Mouse (Mus musculus) limb, embryonic 15.5 days (tissue): ENCODE data around the gene Fam110a. TPM values are rescaled to one million over a fixed set of nuclear protein-coding genes. Genes with fewer than 3 reads are reported as not detected.

Source experiments
- ATAC-seq: fragments of 200-750 bp; cut with Nextera tagmentation; 2 replicates; pipeline ENCODE4 v1.8.0; 2017; ENCODE audit warnings: low read depth, moderate TSS enrichment; ENCODE audit not compliant: insufficient number of reproducible peaks, low FRiP score, low TSS enrichment
- H3K27ac ChIP-seq: fragments of 300-500 bp; sonication (generic); 2 replicates; pipeline ENCODE4 v1.5.1; 2015; ENCODE audit warnings: moderate library complexity, mild to moderate bottlenecking, inconsistent platforms
- H3K27me3 ChIP-seq: fragments of 300-500 bp; sonication (generic); 2 replicates; pipeline ENCODE4 v1.6.1; 2015; ENCODE audit warnings: inconsistent platforms
- H3K36me3 ChIP-seq: fragments of 300-500 bp; sonication (generic); 2 replicates; pipeline ENCODE4 v1.6.1; 2015; ENCODE audit warnings: inconsistent platforms
- H3K4me1 ChIP-seq: fragments of 300-500 bp; sonication (generic); 2 replicates; pipeline ENCODE4 v1.6.1; 2015; ENCODE audit warnings: inconsistent platforms
- H3K4me2 ChIP-seq: fragments of 300-500 bp; sonication (generic); 2 replicates; pipeline ENCODE4 v1.6.1; 2015; ENCODE audit warnings: mild to moderate bottlenecking, inconsistent platforms
- H3K4me3 ChIP-seq: fragments of 300-500 bp; sonication (generic); 2 replicates; pipeline ENCODE4 v1.5.1; 2015; ENCODE audit warnings: mild to moderate bottlenecking, inconsistent platforms
- H3K9ac ChIP-seq: fragments of 300-500 bp; sonication (generic); 2 replicates; pipeline ENCODE4 v1.6.1; 2015; ENCODE audit warnings: inconsistent platforms
- H3K9me3 ChIP-seq: fragments of 300-500 bp; sonication (generic); 2 replicates; pipeline ENCODE4 v1.6.1; 2016; ENCODE audit warnings: inconsistent platforms
- WGBS: fragments of 180-500 bp; shearing (Covaris S2); methylation state at CpG from one replicate; pipeline ENCODE4 v1.1.7; 2015; 5-methylcytosine and 5-hydroxymethylcytosine counted together
- polyA plus RNA-seq: library from polyadenylated mRNA; unstranded; fragments of >200 nt; fragmentation: Nextera tagmentation; extraction: Ambion mirVana; gene quantifications from 2 replicates; pipeline ENCODE4 v1.2.1, GENCODE M21; 2015

Fam110a gene
- polyA plus RNA-seq: 23.3 and 23.4 TPM in 2 replicates

GRCm38 (mm10) chr2:151979470-151980354, at the start of gene Fam110a:
Gene Fam110a (minus strand): TSS chr2:151980219.
- H3K4me3 ChIP-seq: peak within 1 kb of the TSS; percentile 56
- H3K36me3 ChIP-seq: no peaks in the 10 kb centered on the region
- under 1% methylated on average over 46 of the region's 46 CpGs for WGBS
- peak within 1 kb of the TSS; percentile 29; the same call in 1 of the 2 replicates for H3K27ac ChIP-seq
- H3K4me1 ChIP-seq: peaks cover 31% of the 10 kb centered on the region
- no peaks in the 10 kb centered on the region for H3K9me3 ChIP-seq
- peak within 1 kb of the TSS; percentile 84 for H3K4me2 ChIP-seq
- peak; percentile 70; the same call in 1 of the 2 replicates for ATAC-seq
- H3K27me3 ChIP-seq: no peaks in the 10 kb centered on the region
- peak within 1 kb of the TSS; percentile 51 for H3K9ac ChIP-seq

DNA sequence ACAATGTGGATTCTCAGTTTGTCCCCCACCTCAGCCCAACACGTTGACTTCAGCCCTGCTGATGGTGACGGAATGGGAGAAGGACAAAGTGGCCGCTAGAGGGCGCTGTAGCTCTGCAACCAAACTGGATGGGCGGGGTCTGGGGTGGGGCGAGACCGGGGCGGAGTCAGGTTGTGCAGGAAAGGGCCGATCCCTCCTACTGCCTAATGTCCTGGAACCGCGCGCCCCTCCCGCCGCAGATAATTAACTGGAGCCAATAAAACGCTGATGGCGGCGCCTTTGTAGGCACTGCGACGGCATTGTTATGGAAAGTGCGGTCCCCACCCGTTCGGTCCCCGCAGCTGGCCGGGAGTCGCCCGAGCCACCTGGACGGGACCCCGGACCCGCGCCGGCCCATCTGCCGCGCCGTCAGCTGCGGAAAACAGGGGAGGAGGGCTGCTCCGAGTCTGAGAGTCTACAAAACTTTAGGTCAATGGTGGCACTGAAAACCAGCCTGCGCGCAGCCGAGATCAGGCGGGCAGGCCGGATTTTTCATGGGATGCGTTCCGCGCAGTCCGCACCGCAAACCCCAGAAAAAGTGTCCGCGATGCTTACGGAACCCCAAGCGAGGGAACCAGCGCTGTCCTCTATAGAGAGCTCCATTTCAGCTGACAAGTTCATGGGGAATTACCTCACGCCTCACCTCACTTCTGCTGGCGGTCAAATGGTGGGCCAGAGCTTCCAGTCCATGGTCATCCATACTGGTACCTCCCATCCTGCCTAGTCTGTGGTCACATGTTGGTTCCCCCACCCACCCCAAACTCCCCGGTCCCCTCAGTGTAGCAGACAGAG, 49.4 kb upstream of the Fam110a start:
- no peaks in the 10 kb centered on the region for H3K9me3 ChIP-seq
- peak overlapping the region; percentile 45; the same call in 1 of the 2 replicates for H3K9ac ChIP-seq
- H3K4me3 ChIP-seq: peak overlapping the region; percentile 55
- no peaks in the 10 kb centered on the region for H3K36me3 ChIP-seq
- ATAC-seq: peak; percentile 86
- no peak overlapping the region for H3K27ac ChIP-seq
- peaks cover 6% of the 10 kb centered on the region; the same call in 1 of the 2 replicates for H3K4me1 ChIP-seq
- WGBS: under 1% methylated on average over 54 of the region's 54 CpGs
- peaks cover 54% of the 10 kb centered on the region for H3K27me3 ChIP-seq
- H3K4me2 ChIP-seq: peak overlapping the region; percentile 92

DNA sequence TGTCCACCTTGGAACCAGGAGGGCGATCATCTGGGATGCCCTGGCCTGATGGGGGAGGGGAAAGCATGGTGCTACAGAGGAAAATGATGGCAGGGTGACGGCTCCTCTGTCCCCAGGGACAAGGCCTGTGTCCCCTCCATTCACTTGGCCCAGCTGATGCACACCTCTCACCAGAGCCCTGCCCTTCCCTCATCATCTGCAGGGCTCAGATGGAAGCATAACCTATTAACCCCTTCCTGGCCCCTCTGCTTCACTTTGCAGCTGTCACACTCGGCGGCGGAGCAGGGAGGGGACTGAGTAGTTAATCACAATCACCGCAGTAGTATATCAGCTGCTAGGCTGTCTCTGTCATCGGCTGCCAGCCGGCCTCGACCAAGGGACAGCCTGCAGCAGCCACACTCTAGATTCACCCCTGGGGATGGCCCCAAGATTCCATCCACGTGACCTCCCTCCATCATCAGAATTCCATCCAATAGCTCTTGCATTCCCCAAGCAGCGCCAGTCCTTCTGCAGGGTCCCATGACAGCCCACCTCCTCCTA, 44.9 kb upstream of the Fam110a start:
- H3K4me1 ChIP-seq: peaks cover 5% of the 10 kb centered on the region; the same call in 1 of the 2 replicates
- H3K9me3 ChIP-seq: no peaks in the 10 kb centered on the region
- 44% methylated on average over 11 of the region's 11 CpGs for WGBS
- no peak overlapping the region for H3K4me2 ChIP-seq
- ATAC-seq: peak; percentile 11; the same call in 1 of the 2 replicates
- H3K27ac ChIP-seq: no peak overlapping the region
- H3K27me3 ChIP-seq: peaks cover 19% of the 10 kb centered on the region
- H3K4me3 ChIP-seq: no peak overlapping the region
- H3K9ac ChIP-seq: no peak overlapping the region
- H3K36me3 ChIP-seq: no peaks in the 10 kb centered on the region

- H3K27me3 ChIP-seq: no peaks in the 10 kb centered on the region; the same call in 1 of the 2 replicates
- no peak overlapping the region for H3K4me2 ChIP-seq
- no peak overlapping the region for H3K4me3 ChIP-seq
- no peak overlapping the region for H3K27ac ChIP-seq
- H3K9ac ChIP-seq: no peak overlapping the region
- no peak for ATAC-seq
- no peaks in the 10 kb centered on the region for H3K9me3 ChIP-seq
- no peaks in the 10 kb centered on the region for H3K4me1 ChIP-seq
- H3K36me3 ChIP-seq: no peaks in the 10 kb centered on the region
Measured at GRCm38 (mm10) chr2:152022022-152022421, 42.0 kb upstream of the Fam110a start.

GRCm38 (mm10) chr2:152020255-152020654, 40.2 kb upstream of the Fam110a start:
- no peak for ATAC-seq
- H3K27ac ChIP-seq: no peak overlapping the region
- H3K4me3 ChIP-seq: no peak overlapping the region
- WGBS: 20% methylated on average over 6 of the region's 6 CpGs
- no peaks in the 10 kb centered on the region for H3K9me3 ChIP-seq
- H3K4me2 ChIP-seq: no peak overlapping the region
- H3K9ac ChIP-seq: no peak overlapping the region
- no peaks in the 10 kb centered on the region for H3K4me1 ChIP-seq
- H3K36me3 ChIP-seq: no peaks in the 10 kb centered on the region
- no peaks in the 10 kb centered on the region; the same call in 1 of the 2 replicates for H3K27me3 ChIP-seq

GRCm38 (mm10) chr2:152016666-152017065, 36.6 kb upstream of the Fam110a start:
- Histone ChIP-seq H3K9ac (no peak overlapping the region), H3K27ac (no peak overlapping the region), H3K9me3 (no peaks in the 10 kb centered on the region), H3K36me3 (no peaks in the 10 kb centered on the region), H3K4me2 (no peak overlapping the region), H3K4me3 (no peak overlapping the region), H3K4me1 (0 out of 2 replicates have a peak, but pooled peaks cover 3% of the 10 kb centered on the region), H3K27me3 (no peaks in the 10 kb centered on the region)
- WGBS: 80% methylated on average over 9 of the region's 9 CpGs
- ATAC-seq: no peak

GRCm38 (mm10) chr2:152015997-152016396, 36.0 kb upstream of the Fam110a start:
- Histone ChIP-seq H3K4me3 (no peak overlapping the region), H3K36me3 (no peaks in the 10 kb centered on the region), H3K27me3 (no peaks in the 10 kb centered on the region), H3K9me3 (no peaks in the 10 kb centered on the region), H3K9ac (no peak overlapping the region), H3K4me1 (0 out of 2 replicates have a peak, but pooled peaks cover 3% of the 10 kb centered on the region), H3K4me2 (no peak overlapping the region), H3K27ac (no peak overlapping the region)
- no peak for ATAC-seq
- WGBS: 36% methylated on average over 4 of the region's 4 CpGs

DNA sequence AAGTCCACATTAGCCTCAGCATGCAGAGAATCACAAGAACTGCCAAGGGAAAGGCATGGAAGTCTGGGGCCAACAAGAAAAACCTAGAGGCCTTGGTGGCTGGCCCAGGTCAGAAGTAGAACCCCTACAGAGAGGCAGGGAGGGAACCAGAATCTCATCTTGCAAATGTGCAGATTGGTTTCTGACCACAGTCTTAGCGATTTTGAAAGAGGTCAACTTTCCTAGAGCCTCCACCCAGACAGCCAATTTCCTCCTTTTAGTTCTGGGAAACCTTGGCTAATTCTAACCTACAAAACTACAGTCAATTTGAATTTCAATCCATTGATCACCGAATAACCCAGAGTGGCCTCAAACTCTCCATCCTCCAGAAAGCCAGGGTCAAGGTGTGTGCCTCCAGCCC, 32.7 kb upstream of the Fam110a start:
- Histone ChIP-seq H3K4me3 (no peak overlapping the region), H3K36me3 (no peaks in the 10 kb centered on the region), H3K4me1 (0 out of 2 replicates have a peak, but pooled peaks cover 3% of the 10 kb centered on the region), H3K4me2 (no peak overlapping the region), H3K9me3 (no peaks in the 10 kb centered on the region), H3K27ac (no peak overlapping the region), H3K9ac (no peak overlapping the region), H3K27me3 (no peaks in the 10 kb centered on the region)
- WGBS: 70% methylated on average over 2 of the region's 2 CpGs
- no peak for ATAC-seq

- 0 out of 2 replicates have a peak, but pooled peaks have one; percentile 31 for ATAC-seq
- no peaks in the 10 kb centered on the region for H3K9me3 ChIP-seq
- H3K9ac ChIP-seq: no peak overlapping the region
- 64% methylated on average over 4 of the region's 4 CpGs for WGBS
- H3K4me3 ChIP-seq: no peak overlapping the region
- H3K4me2 ChIP-seq: no peak overlapping the region
- H3K36me3 ChIP-seq: no peaks in the 10 kb centered on the region
- H3K4me1 ChIP-seq: 0 out of 2 replicates have a peak, but pooled peaks cover 3% of the 10 kb centered on the region
- no peaks in the 10 kb centered on the region for H3K27me3 ChIP-seq
- H3K27ac ChIP-seq: peak overlapping the region; percentile 27; the same call in 1 of the 2 replicates
Measured at GRCm38 (mm10) chr2:152012222-152012621, 32.2 kb upstream of the Fam110a start.

- 0 out of 2 replicates have a peak, but pooled peaks cover 3% of the 10 kb centered on the region for H3K4me1 ChIP-seq
- no peak for ATAC-seq
- H3K27me3 ChIP-seq: no peaks in the 10 kb centered on the region
- no peak overlapping the region for H3K4me3 ChIP-seq
- H3K9me3 ChIP-seq: no peaks in the 10 kb centered on the region
- WGBS: 41% methylated on average over 2 of the region's 2 CpGs
- no peaks in the 10 kb centered on the region for H3K36me3 ChIP-seq
- no peak overlapping the region for H3K9ac ChIP-seq
- H3K4me2 ChIP-seq: no peak overlapping the region
- peak overlapping the region; percentile 27; the same call in 1 of the 2 replicates for H3K27ac ChIP-seq
Measured at GRCm38 (mm10) chr2:152011724-152012123, 31.7 kb upstream of the Fam110a start.

- H3K4me1 ChIP-seq: 0 out of 2 replicates have a peak, but pooled peaks cover 3% of the 10 kb centered on the region
- 85% methylated on average over 7 of the region's 7 CpGs for WGBS
- ATAC-seq: no peak
- no peak overlapping the region for H3K9ac ChIP-seq
- no peak overlapping the region for H3K4me3 ChIP-seq
- H3K9me3 ChIP-seq: no peaks in the 10 kb centered on the region
- H3K36me3 ChIP-seq: no peaks in the 10 kb centered on the region
- no peak overlapping the region for H3K27ac ChIP-seq
- no peak overlapping the region for H3K4me2 ChIP-seq
- no peaks in the 10 kb centered on the region for H3K27me3 ChIP-seq
Measured at GRCm38 (mm10) chr2:152010661-152011060, 30.6 kb upstream of the Fam110a start.
